Mouse (Mus musculus) heart, adult 2 months (tissue): ENCODE measurements around the gene Dtnbp1.

Experiments
- CTCF ChIP-seq: fragments of 200-600 bp; IDR thresholded peaks from 2 replicates; pipeline ENCODE4 v1.8.1; 2022; ENCODE audit warnings: antibody characterized with exemption, mild to moderate bottlenecking, moderate library complexity
- EP300 ChIP-seq: fragments of 200-500 bp; IDR thresholded peaks from 2 replicates; pipeline ENCODE4 v1.6.1; 2011; ENCODE audit warnings: low read depth, low read length, control low read depth; ENCODE audit not compliant: insufficient read depth

DNA sequence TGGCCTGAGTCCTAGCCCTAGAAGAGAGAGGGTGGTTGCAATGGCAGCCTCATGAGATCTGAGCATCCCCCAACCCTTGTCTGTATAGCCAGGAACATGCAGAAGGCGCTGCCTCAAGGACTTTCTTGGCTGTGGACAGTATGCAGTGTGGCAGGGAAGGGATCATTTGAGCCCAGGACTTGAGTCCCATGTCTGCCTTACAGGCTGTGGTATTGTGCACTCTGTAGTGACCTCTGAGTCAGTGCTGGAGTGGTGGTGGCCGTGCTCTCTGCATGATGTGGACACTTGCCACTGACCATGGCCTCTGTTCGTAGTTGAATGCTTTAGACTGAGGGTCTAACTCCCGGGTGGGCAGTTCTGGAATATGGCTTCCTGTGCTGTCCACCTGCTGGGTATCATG, 84.7 kb downstream of the Dtnbp1 start:
- no peak for TF ChIP-seq EP300
- no peak for TF ChIP-seq CTCF
